Mouse (Mus musculus): ENCODE measurements around the gene Parp6. TPM values are rescaled to one million over a fixed set of nuclear protein-coding genes. Genes with fewer than 3 reads are reported as not detected.

The Parp6 gene
- polyA plus RNA-seq (2012; rRNA removed) (55.2 and 57.0 TPM in 2 replicates), polyA plus RNA-seq (2014; fragmentation: Nextera tagmentation; extraction: Ambion mirVana) (20.3 and 31.1 TPM in 2 replicates)

DNA sequence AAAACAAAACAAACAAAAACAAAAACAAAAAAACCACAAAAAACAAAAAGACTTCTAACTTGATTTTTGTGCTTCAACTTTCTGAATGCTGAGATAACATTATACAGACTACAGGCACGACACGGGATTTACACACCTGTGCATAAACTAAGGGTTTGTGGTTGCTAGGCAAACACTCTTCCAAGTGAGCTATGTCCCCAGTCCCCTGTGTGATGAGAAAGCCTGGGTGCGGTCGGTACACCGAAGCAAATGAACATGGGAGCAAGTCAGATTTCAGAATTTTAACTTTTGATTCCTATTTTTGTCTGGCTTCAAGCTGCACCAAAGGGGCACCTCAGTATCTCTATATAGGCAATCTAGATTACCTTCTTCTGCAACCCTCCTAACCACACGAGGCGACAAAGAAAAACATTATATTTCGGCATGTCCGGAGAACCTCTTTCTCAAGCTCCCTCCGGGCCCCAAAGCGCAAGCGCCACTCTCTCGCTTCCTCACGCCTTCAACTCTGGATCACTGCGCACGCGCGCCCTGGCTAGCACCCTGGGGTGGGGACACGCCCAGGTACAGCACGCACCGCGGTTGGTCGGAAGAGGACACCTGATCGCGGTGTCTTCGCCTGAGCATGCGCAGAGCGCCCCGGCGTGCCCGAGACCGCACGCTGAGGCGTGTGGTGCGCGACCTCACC is at the start of gene Parp6:
Gene Parp6, plus strand, starts transcription at position 663 of the 685 bp plus-strand sequence.
- H3K9ac ChIP-seq (ENCODE audit: low read depth, low read length, severe bottlenecking) = peak within 1 kb of the TSS; percentile 92
- peak within 1 kb of the TSS; percentile 91 for H3K4me3 ChIP-seq (replicated peaks; ENCODE audit: low read length)
- no peaks in the 10 kb centered on the region; the same call in 1 of the 2 replicates for H3K36me3 ChIP-seq (ENCODE audit: control insufficient read depth, insufficient read depth, low read length)
- H3K4me2 ChIP-seq (replicated peaks; ENCODE audit: low read depth, low read length, severe bottlenecking) = peak within 1 kb of the TSS; percentile 68
- ATAC-seq (ENCODE audit: low FRiP score, low read depth) (peak; percentile 100), DNase-seq (ENCODE audit: low spot score) (peak; percentile 97)
- H3K27me3 ChIP-seq (ENCODE audit: control insufficient read depth, insufficient read depth, low read length) = no peaks in the 10 kb centered on the region
- H3K9me3 ChIP-seq (ENCODE audit: control insufficient read depth, low read length) = no peaks in the 10 kb centered on the region
- peak; percentile 75; the same call in 1 of the 2 replicates for TF ChIP-seq POLR2A (IDR thresholded peaks at IDR 0.05; ENCODE audit: borderline replicate concordance, extremely low read depth, insufficient read depth, insufficient read length)
- WGBS = 1% methylated on average over 25 of the region's 36 CpGs
- peaks cover 12% of the 10 kb centered on the region for H3K4me1 ChIP-seq (ENCODE audit: control insufficient read depth, insufficient read depth, low read length)
- peak within 1 kb of the TSS; percentile 88 for H3K27ac ChIP-seq (replicated peaks; ENCODE audit: low read depth, low read length)

- WGBS = 81% methylated on average over 2 of the region's 2 CpGs
- Histone ChIP-seq H3K36me3 (ENCODE audit: control insufficient read depth, insufficient read depth, low read length) (no peaks in the 10 kb centered on the region), H3K4me3 (replicated peaks; ENCODE audit: low read length) (no peak overlapping the region), H3K4me2 (replicated peaks; ENCODE audit: low read depth, low read length, severe bottlenecking) (no peak overlapping the region), H3K4me1 (ENCODE audit: control insufficient read depth, insufficient read depth, low read length) (no peaks in the 10 kb centered on the region), H3K9me3 (ENCODE audit: control insufficient read depth, low read length) (no peaks in the 10 kb centered on the region), H3K9ac (ENCODE audit: low read depth, low read length, severe bottlenecking) (no peak overlapping the region), H3K27ac (replicated peaks; ENCODE audit: low read depth, low read length) (no peak overlapping the region), H3K27me3 (ENCODE audit: control insufficient read depth, insufficient read depth, low read length) (no peaks in the 10 kb centered on the region)
- ATAC-seq (ENCODE audit: low FRiP score, low read depth) = no peak
- DNase-seq (ENCODE audit: low spot score) = no peak
- no peak for TF ChIP-seq POLR2A (IDR thresholded peaks at IDR 0.05; ENCODE audit: borderline replicate concordance, extremely low read depth, insufficient read depth, insufficient read length)
Observed at GRCm38 (mm10) chr9:59571852-59572251, 45.2 kb upstream of the Parp6 start.

- H3K27me3 ChIP-seq (ENCODE audit: control insufficient read depth, insufficient read depth, low read length) = no peaks in the 10 kb centered on the region
- ATAC-seq (ENCODE audit: low FRiP score, low read depth) = no peak
- no peaks in the 10 kb centered on the region for H3K9me3 ChIP-seq (ENCODE audit: control insufficient read depth, low read length)
- H3K4me3 ChIP-seq (replicated peaks; ENCODE audit: low read length) = peak overlapping the region; percentile 44
- no peaks in the 10 kb centered on the region for H3K36me3 ChIP-seq (ENCODE audit: control insufficient read depth, insufficient read depth, low read length)
- TF ChIP-seq POLR2A (IDR thresholded peaks at IDR 0.05; ENCODE audit: borderline replicate concordance, extremely low read depth, insufficient read depth, insufficient read length) = no peak
- H3K27ac ChIP-seq (replicated peaks; ENCODE audit: low read depth, low read length) = no peak overlapping the region
- 17% methylated on average over 13 of the region's 13 CpGs for WGBS
- H3K4me1 ChIP-seq (ENCODE audit: control insufficient read depth, insufficient read depth, low read length) = peaks cover 7% of the 10 kb centered on the region; the same call in 1 of the 2 replicates
- H3K4me2 ChIP-seq (replicated peaks; ENCODE audit: low read depth, low read length, severe bottlenecking) = peak overlapping the region; percentile 76
- DNase-seq (ENCODE audit: low spot score) = no peak
- H3K9ac ChIP-seq (ENCODE audit: low read depth, low read length, severe bottlenecking) = no peak overlapping the region
Observed at GRCm38 (mm10) chr9:59577401-59577800, 39.7 kb upstream of the Parp6 start.

DNA sequence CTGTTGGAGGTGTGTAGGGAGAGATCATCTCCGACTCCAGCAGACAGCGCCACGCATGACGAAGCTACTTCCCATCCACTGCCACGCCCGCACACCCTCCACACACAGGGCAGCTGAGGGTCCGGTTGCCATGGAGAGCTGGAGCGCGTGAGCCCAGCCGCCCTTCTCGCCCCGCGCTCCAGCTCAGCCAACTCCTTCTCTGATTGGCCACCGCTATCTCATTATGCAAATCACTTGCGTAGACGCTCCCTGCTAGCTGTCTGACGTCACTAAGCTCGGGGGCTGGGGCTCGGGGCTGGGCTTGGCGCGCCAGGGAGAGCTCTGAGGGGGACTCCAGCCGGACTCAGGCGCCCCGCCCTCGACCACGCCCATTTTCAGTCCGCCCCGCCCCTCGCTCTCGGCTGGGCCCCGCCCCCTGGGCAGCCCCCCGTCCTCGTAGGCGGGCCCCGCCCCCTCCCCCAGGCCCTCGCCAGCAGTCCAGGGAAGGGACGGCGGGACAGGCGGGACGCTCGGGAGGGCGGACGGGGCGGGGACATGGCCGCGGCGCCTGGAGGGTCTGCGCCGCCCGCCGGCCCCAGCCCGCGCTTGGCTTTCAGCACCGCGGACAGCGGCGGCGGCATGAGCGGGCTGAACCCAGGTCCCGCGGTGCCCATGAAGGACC is 39.1 kb upstream of the Parp6 start, which contains the start of gene Celf6:
Gene Celf6, plus strand, starts transcription at position 74 of the 661 bp plus-strand sequence.
- Histone ChIP-seq H3K9me3 (ENCODE audit: control insufficient read depth, low read length) (no peaks in the 10 kb centered on the region), H3K4me2 (replicated peaks; ENCODE audit: low read depth, low read length, severe bottlenecking) (peak within 1 kb of the TSS; percentile 76), H3K4me3 (replicated peaks; ENCODE audit: low read length) (peak within 1 kb of the TSS; percentile 44), H3K36me3 (ENCODE audit: control insufficient read depth, insufficient read depth, low read length) (no peaks in the 10 kb centered on the region), H3K27ac (replicated peaks; ENCODE audit: low read depth, low read length) (no peak within 1 kb of the TSS), H3K4me1 (ENCODE audit: control insufficient read depth, insufficient read depth, low read length) (peaks cover 7% of the 10 kb centered on the region; the same call in 1 of the 2 replicates), H3K9ac (ENCODE audit: low read depth, low read length, severe bottlenecking) (no peak within 1 kb of the TSS), H3K27me3 (ENCODE audit: control insufficient read depth, insufficient read depth, low read length) (no peaks in the 10 kb centered on the region)
- peak; percentile 94 for DNase-seq (ENCODE audit: low spot score)
- WGBS = 1% methylated on average over 37 of the region's 61 CpGs
- peak; percentile 99 for ATAC-seq (ENCODE audit: low FRiP score, low read depth)
- TF ChIP-seq POLR2A (IDR thresholded peaks at IDR 0.05; ENCODE audit: borderline replicate concordance, extremely low read depth, insufficient read depth, insufficient read length) = no peak

GRCm38 (mm10) chr9:59578505-59578867 is 38.6 kb upstream of the Parp6 start:
- H3K27me3 ChIP-seq (ENCODE audit: control insufficient read depth, insufficient read depth, low read length) = no peaks in the 10 kb centered on the region
- WGBS = 0% methylated on average over 20 of the region's 20 CpGs
- H3K36me3 ChIP-seq (ENCODE audit: control insufficient read depth, insufficient read depth, low read length) = no peaks in the 10 kb centered on the region
- peaks cover 7% of the 10 kb centered on the region; the same call in 1 of the 2 replicates for H3K4me1 ChIP-seq (ENCODE audit: control insufficient read depth, insufficient read depth, low read length)
- no peak overlapping the region for H3K9ac ChIP-seq (ENCODE audit: low read depth, low read length, severe bottlenecking)
- H3K27ac ChIP-seq (replicated peaks; ENCODE audit: low read depth, low read length) = no peak overlapping the region
- DNase-seq (ENCODE audit: low spot score) (no peak), ATAC-seq (ENCODE audit: low FRiP score, low read depth) (no peak; the same call in 1 of the 2 replicates)
- H3K4me2 ChIP-seq (replicated peaks; ENCODE audit: low read depth, low read length, severe bottlenecking) = peak overlapping the region; percentile 76
- peak overlapping the region; percentile 44 for H3K4me3 ChIP-seq (replicated peaks; ENCODE audit: low read length)
- no peak for TF ChIP-seq POLR2A (IDR thresholded peaks at IDR 0.05; ENCODE audit: borderline replicate concordance, extremely low read depth, insufficient read depth, insufficient read length)
- H3K9me3 ChIP-seq (ENCODE audit: control insufficient read depth, low read length) = no peaks in the 10 kb centered on the region

Measured in limb, embryonic 14.5 days (tissue).